Mouse (Mus musculus): Measurements from ENCODE around the gene D6Ertd527e.

Gene D6Ertd527e

GRCm38 (mm10) chr6:87151427-87151826 is 46.9 kb downstream of the D6Ertd527e start:
- DNase-seq (ENCODE audit: low read depth, low spot score), result no peak

GRCm38 (mm10) chr6:87152461-87153230 is 48.1 kb downstream of the D6Ertd527e start:
- no peak for DNase-seq (ENCODE audit: low read depth, low spot score)

GRCm38 (mm10) chr6:87153231-87153580 is 48.7 kb downstream of the D6Ertd527e start:
- no peak for DNase-seq (ENCODE audit: low read depth, low spot score)

- no peak for DNase-seq (ENCODE audit: low read depth, low spot score)
Observed at GRCm38 (mm10) chr6:87153836-87154235, 49.3 kb downstream of the D6Ertd527e start.

- DNase-seq (ENCODE audit: low read depth, low spot score), result no peak
Observed at GRCm38 (mm10) chr6:87158062-87158623, 53.6 kb downstream of the D6Ertd527e start.

GRCm38 (mm10) chr6:87160196-87160595 is 55.6 kb downstream of the D6Ertd527e start:
- DNase-seq (ENCODE audit: low read depth, low spot score), result no peak

GRCm38 (mm10) chr6:87161391-87162263 is 57.1 kb downstream of the D6Ertd527e start:
- no peak for DNase-seq (ENCODE audit: low read depth, low spot score)
